Mouse (Mus musculus) kidney, embryonic 16.5 days (tissue): ENCODE measurements around the gene Vmn1r236. TPM values are rescaled to one million over a fixed set of nuclear protein-coding genes. Genes with fewer than 3 reads are reported as not detected.

Experiments
- ATAC-seq: fragments of 200-750 bp; cut with Nextera tagmentation; 2 replicates; pipeline ENCODE4 v1.8.0; 2017; ENCODE audit warnings: moderate TSS enrichment; ENCODE audit not compliant: low FRiP score, low TSS enrichment
- H3K27ac ChIP-seq: fragments of 300-500 bp; sonication (generic); 2 replicates; pipeline ENCODE4 v1.5.1; 2014; ENCODE audit warnings: low read length
- H3K27me3 ChIP-seq: fragments of 300-500 bp; sonication (generic); 2 replicates; pipeline ENCODE4 v1.6.1; 2014; ENCODE audit warnings: low read length, control low read depth, mixed read lengths; ENCODE audit not compliant: insufficient read depth
- H3K36me3 ChIP-seq: fragments of 300-500 bp; sonication (generic); 2 replicates; pipeline ENCODE4 v1.6.1; 2014; ENCODE audit warnings: low read length, control low read depth, mixed read lengths; ENCODE audit not compliant: insufficient read depth
- H3K4me1 ChIP-seq: fragments of 300-500 bp; sonication (generic); 2 replicates; pipeline ENCODE4 v1.6.1; 2014; ENCODE audit warnings: low read length, control low read depth, mixed read lengths; ENCODE audit not compliant: insufficient read depth
- H3K4me2 ChIP-seq: fragments of 300-500 bp; sonication (generic); replicated peaks from 2 replicates; pipeline ENCODE4 v1.6.1; 2014; ENCODE audit warnings: low read depth, low read length
- H3K4me3 ChIP-seq: fragments of 300-500 bp; sonication (generic); 2 replicates; pipeline ENCODE4 v1.5.1; 2014; ENCODE audit warnings: mild to moderate bottlenecking, low read length
- H3K9ac ChIP-seq: fragments of 300-500 bp; sonication (generic); replicated peaks from 2 replicates; pipeline ENCODE4 v1.6.1; 2014; ENCODE audit warnings: low read length
- H3K9me3 ChIP-seq: fragments of 300-500 bp; sonication (generic); 2 replicates; pipeline ENCODE4 v1.6.1; 2016; ENCODE audit warnings: low read length, control low read depth
- WGBS: fragments of 180-500 bp; shearing (Covaris S2); extraction: QIAGEN DNeasy Blood & Tissue Kit; methylation state at CpG from one replicate; pipeline ENCODE4 v1.1.7; 2014; 5-methylcytosine and 5-hydroxymethylcytosine counted together
- microRNA-seq: library from miRNA; unstranded; fragments of <30 nt; microRNA quantifications from one replicate; pipeline ENCODE4, GENCODE M21; 2016
- polyA plus RNA-seq: library from polyadenylated mRNA; unstranded; fragments of >200 nt; fragmentation: Nextera tagmentation; extraction: Ambion mirVana; gene quantifications from 2 replicates; pipeline ENCODE4 v1.2.1, GENCODE M21; 2015

Gene Vmn1r236
- polyA plus RNA-seq: not detected in 2 replicates

DNA sequence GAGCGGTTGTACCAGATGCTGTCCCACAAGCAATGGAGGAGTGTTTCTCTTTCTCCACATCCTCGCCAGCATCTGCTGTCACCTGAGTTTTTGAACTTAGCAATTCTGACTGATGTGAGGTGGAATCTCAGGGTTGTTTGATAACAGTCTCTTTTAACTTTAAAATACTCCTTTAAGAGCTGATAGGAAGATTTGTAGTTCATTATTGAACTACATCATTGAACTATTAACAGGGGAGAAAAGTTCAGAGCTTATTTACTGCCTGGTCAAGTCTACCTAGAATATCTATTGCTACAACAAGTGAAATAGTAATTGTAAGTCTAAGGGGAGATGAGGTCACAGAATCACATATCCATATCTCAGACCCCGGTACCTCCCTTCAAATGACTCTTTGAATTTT is at the start of gene Vmn1r236:
TSS of gene Vmn1r236 (plus strand) at position 301 of the 400 bp plus-strand sequence.
- Histone ChIP-seq H3K27ac (no peak within 1 kb of the TSS), H3K9me3 (no peaks in the 10 kb centered on the region), H3K4me3 (no peak within 1 kb of the TSS), H3K36me3 (no peaks in the 10 kb centered on the region), H3K4me2 (no peak within 1 kb of the TSS), H3K4me1 (no peaks in the 10 kb centered on the region), H3K9ac (no peak within 1 kb of the TSS), H3K27me3 (no peaks in the 10 kb centered on the region)
- WGBS: 80% methylated on average over 3 of the region's 3 CpGs
- ATAC-seq: no peak

DNA sequence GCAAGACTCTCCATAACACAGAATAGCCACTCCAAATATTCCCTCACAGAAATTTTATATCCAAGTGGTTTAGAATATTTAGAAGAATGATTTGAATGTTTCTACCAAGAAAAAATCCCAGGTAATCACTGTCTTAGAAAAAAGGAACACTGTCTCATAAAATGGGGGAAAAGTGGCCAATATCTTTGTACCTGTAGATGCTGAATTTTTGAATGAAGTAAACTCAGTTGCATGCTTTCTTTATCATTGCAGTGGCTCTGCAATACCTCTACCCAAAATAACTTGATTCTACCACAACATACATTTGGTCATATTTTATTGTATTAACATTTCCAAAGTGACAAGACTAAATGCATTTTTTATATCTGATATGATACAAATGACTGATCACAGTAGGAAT is 26.6 kb upstream of the Vmn1r236 start, which contains the start of gene Vmn1r235:
TSS of gene Vmn1r235 (plus strand) at position 301 of the 400 bp plus-strand sequence.
- Histone ChIP-seq H3K36me3 (no peaks in the 10 kb centered on the region), H3K4me2 (no peak within 1 kb of the TSS), H3K27ac (no peak within 1 kb of the TSS), H3K27me3 (no peaks in the 10 kb centered on the region), H3K4me3 (no peak within 1 kb of the TSS), H3K9me3 (no peaks in the 10 kb centered on the region), H3K4me1 (no peaks in the 10 kb centered on the region), H3K9ac (no peak within 1 kb of the TSS)
- no peak for ATAC-seq

DNA sequence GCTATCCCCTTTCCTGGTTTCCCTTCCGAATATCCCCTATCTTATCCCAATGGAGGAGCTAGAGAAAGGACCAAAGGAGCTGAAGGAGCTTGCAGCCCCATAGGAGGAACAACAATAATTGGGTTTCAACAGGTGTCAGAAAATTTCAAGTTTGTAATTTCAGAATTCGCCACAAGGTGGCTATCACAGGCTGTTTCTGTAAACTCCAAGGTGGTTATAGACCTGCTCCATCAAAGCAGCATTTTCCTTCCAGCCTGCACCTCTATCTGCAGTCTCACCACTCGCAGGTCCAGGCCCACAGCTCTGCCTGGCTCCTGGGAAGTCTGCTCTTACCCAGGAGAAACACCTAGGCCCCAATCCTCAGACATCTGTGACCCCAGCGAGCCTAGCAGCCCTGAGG is 10.6 kb upstream of the Vmn1r236 start:
- Histone ChIP-seq H3K4me1 (no peaks in the 10 kb centered on the region), H3K9ac (no peak overlapping the region), H3K27ac (no peak overlapping the region), H3K36me3 (no peaks in the 10 kb centered on the region), H3K4me2 (no peak overlapping the region), H3K9me3 (no peaks in the 10 kb centered on the region), H3K27me3 (0 out of 2 replicates have a peak, but pooled peaks cover 2% of the 10 kb centered on the region), H3K4me3 (no peak overlapping the region)
- ATAC-seq: no peak
- 8% methylated on average over 4 of the region's 4 CpGs for WGBS

DNA sequence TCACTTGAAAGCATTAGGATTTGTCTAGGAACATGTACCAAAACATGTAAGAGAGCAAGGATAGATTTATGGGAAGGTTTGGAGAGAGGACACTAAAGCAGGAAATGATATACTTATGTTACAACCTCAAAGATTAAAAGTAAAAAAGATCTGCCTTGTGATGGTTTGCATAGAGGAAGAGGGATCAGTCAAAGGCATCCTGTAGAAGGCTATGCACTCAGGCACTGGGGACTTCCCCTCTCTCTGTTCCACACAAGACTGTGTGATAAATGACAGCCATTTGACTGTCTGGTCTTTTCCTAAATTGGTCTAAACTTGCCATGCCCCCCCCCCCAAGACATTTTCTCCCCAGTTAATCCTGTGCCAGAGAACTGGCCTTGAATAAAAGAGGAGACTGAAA is 1.7 kb downstream of the Vmn1r236 start:
- H3K4me1 ChIP-seq: no peaks in the 10 kb centered on the region
- ATAC-seq: no peak
- H3K36me3 ChIP-seq: no peaks in the 10 kb centered on the region
- H3K9me3 ChIP-seq: no peaks in the 10 kb centered on the region
- no peak overlapping the region for H3K4me2 ChIP-seq
- no peak overlapping the region for H3K4me3 ChIP-seq
- no peaks in the 10 kb centered on the region for H3K27me3 ChIP-seq
- H3K27ac ChIP-seq: no peak overlapping the region
- no peak overlapping the region for H3K9ac ChIP-seq

DNA sequence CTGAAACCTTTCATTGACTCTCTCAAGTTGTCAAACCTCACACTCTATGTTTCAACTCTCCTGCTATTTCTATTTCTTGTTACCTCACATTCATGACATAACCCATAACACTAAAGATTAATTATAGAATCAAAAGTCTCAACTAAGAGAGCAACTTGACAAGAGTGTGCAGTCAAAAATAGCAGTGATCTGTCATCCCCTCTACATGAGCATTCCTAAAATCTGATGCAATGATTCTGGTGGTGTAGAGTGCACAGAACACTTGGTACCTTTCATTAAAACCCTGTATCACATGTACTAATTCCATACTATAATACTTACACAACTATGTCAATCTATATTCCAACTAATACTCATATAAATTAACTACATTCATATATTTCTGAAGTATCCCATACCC is 7.0 kb downstream of the Vmn1r236 start:
- H3K27ac ChIP-seq: no peak overlapping the region
- no peaks in the 10 kb centered on the region for H3K4me1 ChIP-seq
- ATAC-seq: no peak
- H3K4me3 ChIP-seq: no peak overlapping the region
- H3K36me3 ChIP-seq: no peaks in the 10 kb centered on the region
- H3K27me3 ChIP-seq: no peaks in the 10 kb centered on the region
- no peak overlapping the region for H3K9ac ChIP-seq
- no peak overlapping the region for H3K4me2 ChIP-seq
- no peaks in the 10 kb centered on the region for H3K9me3 ChIP-seq

DNA sequence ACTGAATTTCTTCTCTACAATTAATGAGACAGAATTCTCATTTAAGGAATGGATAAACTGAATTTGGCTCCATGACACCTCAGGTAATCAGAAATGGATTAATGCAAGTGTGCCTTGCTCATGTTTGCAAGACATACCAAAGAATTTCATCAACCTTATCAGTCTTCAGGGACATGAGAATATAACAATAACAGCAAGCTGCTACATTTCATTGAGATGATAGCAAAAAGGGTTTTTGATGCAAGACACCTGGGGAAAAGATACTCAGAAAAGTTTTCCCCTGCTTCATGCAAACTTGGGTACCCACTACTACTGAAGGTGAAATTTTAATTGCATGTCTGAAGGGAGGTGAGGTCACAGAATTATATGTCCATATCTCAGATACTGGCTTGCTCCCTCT is 28.8 kb downstream of the Vmn1r236 start, which contains the start of gene Vmn1r237:
TSS of gene Vmn1r237 (plus strand) at position 301 of the 400 bp plus-strand sequence.
- Histone ChIP-seq H3K27me3 (no peaks in the 10 kb centered on the region), H3K9ac (no peak within 1 kb of the TSS), H3K9me3 (no peaks in the 10 kb centered on the region), H3K4me2 (no peak within 1 kb of the TSS), H3K4me1 (no peaks in the 10 kb centered on the region), H3K27ac (no peak within 1 kb of the TSS), H3K4me3 (no peak within 1 kb of the TSS), H3K36me3 (no peaks in the 10 kb centered on the region)
- ATAC-seq: no peak

Small RNAs within 50 kb of the gene (microRNA-seq; reads per million reads assigned to microRNA genes)
- gene Gm26384: not detected

Other genes starting within 250 kb of the Vmn1r236 start
- gene Vmn1r234, start 56.9 kb upstream of the Vmn1r236 start, polyA plus RNA-seq: not detected in 2 replicates
- not detected in 2 replicates for gene Vmn1r235, start 26.5 kb upstream of the Vmn1r236 start, polyA plus RNA-seq
- not detected in 2 replicates for gene Vmn1r237, start 28.9 kb downstream of the Vmn1r236 start, polyA plus RNA-seq
- 3.9 and 4.1 TPM in 2 replicates for gene Zfp677, start 100.8 kb downstream of the Vmn1r236 start, polyA plus RNA-seq
- 5.9 and 7.4 TPM in 2 replicates for gene Zfp54, start 140.3 kb downstream of the Vmn1r236 start, polyA plus RNA-seq
- 16.6 and 17.4 TPM in 2 replicates for gene Zfp51, start 167.4 kb downstream of the Vmn1r236 start, polyA plus RNA-seq
- 11.4 and 12.3 TPM in 2 replicates for gene Zfp53, start 206.1 kb downstream of the Vmn1r236 start, polyA plus RNA-seq